Mouse (Mus musculus): Measurements from ENCODE around the gene Rufy2. TPM values are rescaled to one million over a fixed set of nuclear protein-coding genes. Genes with fewer than 3 reads are reported as not detected.

The Rufy2 gene
- total and polyA plus RNA-seq, 3 experiments, result 1.8 to 2.6 TPM; not detected in 1

- Histone ChIP-seq H3K4me3 (ENCODE audit: control insufficient read depth in 1 of 2, insufficient read depth in 1 of 2, low read depth in 2 of 2, low read length in 2 of 2) (no peak overlapping the region), H3K4me1 (ENCODE audit: control insufficient read depth in 1 of 2, insufficient read depth in 2 of 2, low read length in 2 of 2) (no peaks in the 10 kb centered on the region), H3K79me2 (ENCODE audit: control insufficient read depth, insufficient read depth, low read length, poor library complexity) (no peaks in the 10 kb centered on the region), H3K9ac (ENCODE audit: control insufficient read depth, low read depth, low read length, poor library complexity, severe bottlenecking) (no peak overlapping the region), H3K27ac (ENCODE audit: control insufficient read depth, low read depth, low read length) (no peak overlapping the region), H3K36me3 (ENCODE audit: control insufficient read depth in 1 of 2, insufficient read depth in 2 of 2, low read length in 2 of 2) (peaks cover 0 to 2% of the 10 kb centered on the region in 2 experiments; a peak in 2 of 4 replicates), H3K27me3 (ENCODE audit: control insufficient read depth in 1 of 2, insufficient read depth in 2 of 2, low read length in 2 of 2) (no peaks in the 10 kb centered on the region), H3K9me3 (replicated peaks; ENCODE audit: insufficient read depth, low read length) (no peaks in the 10 kb centered on the region)
- TF ChIP-seq SMC3 (IDR thresholded peaks at IDR 0.05; ENCODE audit: low read depth, low read length), result peak; percentile 33; the same call in 1 of the 2 replicates
- no peak for TF ChIP-seq NRF1 (IDR thresholded peaks at IDR 0.05; ENCODE audit: insufficient read depth, low read depth, low read length, poor library complexity, severe bottlenecking)
- TF ChIP-seq E2F4 (IDR thresholded peaks at IDR 0.05; ENCODE audit: borderline replicate concordance, low read depth, low read length), result no peak
- peak; percentile 19 for TF ChIP-seq RAD21 (IDR thresholded peaks at IDR 0.05; ENCODE audit: low read depth, low read length)
- no peak for TF ChIP-seq JUND (IDR thresholded peaks at IDR 0.05; ENCODE audit: low read depth, low read length)
- peak; percentile 20 to 49 (median 22); a peak in 4 of 6 replicates for TF ChIP-seq CTCF (IDR thresholded peaks at IDR 0.05 in 2 of 3, conservative IDR thresholded peaks at IDR 0.05 in 1 of 3; ENCODE audit: control insufficient read depth in 1 of 3, insufficient read depth in 1 of 3, low read depth in 2 of 3, low read length in 3 of 3, poor library complexity in 1 of 3, severe bottlenecking in 1 of 3)
- peak; percentile 43 for DNase-seq (ENCODE audit: low read depth, low spot score)
Measured at GRCm38 (mm10) chr10:62932381-62932780, 47.6 kb upstream of the Rufy2 start.

GRCm38 (mm10) chr10:62944975-62945580, 34.9 kb upstream of the Rufy2 start:
- Histone ChIP-seq H3K79me2 (ENCODE audit: control insufficient read depth, insufficient read depth, low read length, poor library complexity) (peaks cover 15% of the 10 kb centered on the region), H3K36me3 (ENCODE audit: control insufficient read depth in 1 of 2, insufficient read depth in 2 of 2, low read length in 2 of 2) (peaks cover 7 to 9% of the 10 kb centered on the region in 2 experiments), H3K4me3 (ENCODE audit: control insufficient read depth in 1 of 2, insufficient read depth in 1 of 2, low read depth in 2 of 2, low read length in 2 of 2) (no peak overlapping the region), H3K27ac (ENCODE audit: control insufficient read depth, low read depth, low read length) (no peak overlapping the region), H3K9me3 (replicated peaks; ENCODE audit: insufficient read depth, low read length) (no peaks in the 10 kb centered on the region), H3K27me3 (ENCODE audit: control insufficient read depth in 1 of 2, insufficient read depth in 2 of 2, low read length in 2 of 2) (no peaks in the 10 kb centered on the region), H3K4me1 (ENCODE audit: control insufficient read depth in 1 of 2, insufficient read depth in 2 of 2, low read length in 2 of 2) (peaks cover 2 to 12% of the 10 kb centered on the region in 2 experiments; a peak in 2 of 4 replicates), H3K9ac (ENCODE audit: control insufficient read depth, low read depth, low read length, poor library complexity, severe bottlenecking) (no peak overlapping the region)
- no peak for DNase-seq (ENCODE audit: low read depth, low spot score)
- TF ChIP-seq MXI1 (IDR thresholded peaks at IDR 0.05; ENCODE audit: low read depth, low read length) (no peak), MAFK (IDR thresholded peaks at IDR 0.05; ENCODE audit: borderline replicate concordance, low read depth, low read length) (no peak), MEF2A (IDR thresholded peaks at IDR 0.05; ENCODE audit: extremely low read depth, insufficient replicate concordance, low read depth, low read length, poor library complexity, severe bottlenecking) (no peak), CHD2 (IDR thresholded peaks at IDR 0.05; ENCODE audit: low read length) (no peak)

GRCm38 (mm10) chr10:62946738-62947471, 33.1 kb upstream of the Rufy2 start, which contains the start of gene Dna2:
TSS of gene Dna2 (plus strand) at chr10:62947026.
- Histone ChIP-seq H3K4me1 (ENCODE audit: control insufficient read depth in 1 of 2, insufficient read depth in 2 of 2, low read length in 2 of 2) (peaks cover 2 to 12% of the 10 kb centered on the region in 2 experiments; a peak in 2 of 4 replicates), H3K79me2 (ENCODE audit: control insufficient read depth, insufficient read depth, low read length, poor library complexity) (peaks cover 15% of the 10 kb centered on the region), H3K4me3 (ENCODE audit: control insufficient read depth in 1 of 2, insufficient read depth in 1 of 2, low read depth in 2 of 2, low read length in 2 of 2) (peak within 1 kb of the TSS; percentile 63 to 91), H3K27ac (ENCODE audit: control insufficient read depth, low read depth, low read length) (peak within 1 kb of the TSS; percentile 90), H3K9me3 (replicated peaks; ENCODE audit: insufficient read depth, low read length) (no peaks in the 10 kb centered on the region), H3K9ac (ENCODE audit: control insufficient read depth, low read depth, low read length, poor library complexity, severe bottlenecking) (peak within 1 kb of the TSS; percentile 81), H3K36me3 (ENCODE audit: control insufficient read depth in 1 of 2, insufficient read depth in 2 of 2, low read length in 2 of 2) (peaks cover 2 to 9% of the 10 kb centered on the region in 2 experiments), H3K27me3 (ENCODE audit: control insufficient read depth in 1 of 2, insufficient read depth in 2 of 2, low read length in 2 of 2) (no peaks in the 10 kb centered on the region)
- DNase-seq (ENCODE audit: low read depth, low spot score), result peak; percentile 89
- TF ChIP-seq JUND (IDR thresholded peaks at IDR 0.05; ENCODE audit: low read depth, low read length), result no peak
- TF ChIP-seq MXI1 (IDR thresholded peaks at IDR 0.05; ENCODE audit: low read depth, low read length), result no peak
- TF ChIP-seq ZKSCAN1 (IDR thresholded peaks at IDR 0.05; ENCODE audit: low read depth, low read length), result no peak
- TF ChIP-seq MYB (IDR thresholded peaks at IDR 0.05; ENCODE audit: low read depth, low read length), result no peak
- no peak for TF ChIP-seq EP300 (IDR thresholded peaks at IDR 0.05; ENCODE audit: low read depth in 1 of 2, low read length in 2 of 2)
- TF ChIP-seq UBTF (IDR thresholded peaks at IDR 0.05; ENCODE audit: borderline replicate concordance, insufficient read depth, low read depth, low read length), result no peak
- TF ChIP-seq USF2 (IDR thresholded peaks at IDR 0.05; ENCODE audit: borderline replicate concordance in 1 of 2, insufficient read depth in 1 of 2, low read depth in 1 of 2, low read length in 2 of 2), result no peak
- peak; percentile 70 for TF ChIP-seq ZMIZ1 (IDR thresholded peaks at IDR 0.05; ENCODE audit: low read depth, low read length)
- no peak for TF ChIP-seq GATA1 (IDR thresholded peaks at IDR 0.05; ENCODE audit: low read depth, low read length)
- no peak for TF ChIP-seq BHLHE40 (IDR thresholded peaks at IDR 0.05; ENCODE audit: borderline replicate concordance, low read depth, low read length)
- TF ChIP-seq MAZ (IDR thresholded peaks at IDR 0.05; ENCODE audit: low read depth, low read length), result no peak
- TF ChIP-seq SIN3A (IDR thresholded peaks at IDR 0.05; ENCODE audit: low read length), result no peak
- TF ChIP-seq CTCF (IDR thresholded peaks at IDR 0.05 in 2 of 3, conservative IDR thresholded peaks at IDR 0.05 in 1 of 3; ENCODE audit: control insufficient read depth in 1 of 3, insufficient read depth in 1 of 3, low read depth in 2 of 3, low read length in 3 of 3, poor library complexity in 1 of 3, severe bottlenecking in 1 of 3), result no peak
- peak; percentile 83 for TF ChIP-seq MAX (IDR thresholded peaks at IDR 0.05; ENCODE audit: low read length)
- no peak for TF ChIP-seq TAL1 (IDR thresholded peaks at IDR 0.05; ENCODE audit: low read length)
- TF ChIP-seq CHD2 (IDR thresholded peaks at IDR 0.05; ENCODE audit: low read length), result no peak
